Mouse (Mus musculus) brain, adult 2 months (tissue): Measurements from ENCODE around the gene Adam19.
"Not testable (repeated sequence)": the region's sequence is repeated elsewhere in the genome, so short reads cannot be mapped to it uniquely, and the experiment has no call there.

ENCODE experiments used
- DNase-seq: peaks from one replicate; pipeline ENCODE4 v3.0.0; 2011; ENCODE audit warnings: low read depth, low spot score

Adam19 gene

DNA sequence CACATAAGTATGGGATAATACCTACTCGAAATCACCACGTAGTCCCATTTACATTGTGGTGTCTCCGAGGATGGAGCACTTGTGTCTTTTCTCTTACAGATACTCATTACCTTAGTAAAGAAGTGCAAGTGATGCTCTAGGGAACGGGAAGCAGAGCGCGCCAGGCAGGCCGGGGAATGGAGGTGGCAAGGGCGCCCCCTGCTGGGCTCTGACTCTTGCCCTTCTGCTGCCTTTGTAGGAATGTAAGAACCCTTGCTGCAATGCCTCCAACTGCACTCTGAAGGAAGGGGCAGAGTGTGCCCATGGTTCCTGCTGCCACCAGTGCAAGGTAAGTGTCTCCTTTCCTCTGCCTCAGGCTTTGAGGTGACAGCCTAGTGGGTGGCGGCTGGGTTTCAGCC lies 72.8 kb downstream of the Adam19 start:
- peak; percentile 68 for DNase-seq

DNA sequence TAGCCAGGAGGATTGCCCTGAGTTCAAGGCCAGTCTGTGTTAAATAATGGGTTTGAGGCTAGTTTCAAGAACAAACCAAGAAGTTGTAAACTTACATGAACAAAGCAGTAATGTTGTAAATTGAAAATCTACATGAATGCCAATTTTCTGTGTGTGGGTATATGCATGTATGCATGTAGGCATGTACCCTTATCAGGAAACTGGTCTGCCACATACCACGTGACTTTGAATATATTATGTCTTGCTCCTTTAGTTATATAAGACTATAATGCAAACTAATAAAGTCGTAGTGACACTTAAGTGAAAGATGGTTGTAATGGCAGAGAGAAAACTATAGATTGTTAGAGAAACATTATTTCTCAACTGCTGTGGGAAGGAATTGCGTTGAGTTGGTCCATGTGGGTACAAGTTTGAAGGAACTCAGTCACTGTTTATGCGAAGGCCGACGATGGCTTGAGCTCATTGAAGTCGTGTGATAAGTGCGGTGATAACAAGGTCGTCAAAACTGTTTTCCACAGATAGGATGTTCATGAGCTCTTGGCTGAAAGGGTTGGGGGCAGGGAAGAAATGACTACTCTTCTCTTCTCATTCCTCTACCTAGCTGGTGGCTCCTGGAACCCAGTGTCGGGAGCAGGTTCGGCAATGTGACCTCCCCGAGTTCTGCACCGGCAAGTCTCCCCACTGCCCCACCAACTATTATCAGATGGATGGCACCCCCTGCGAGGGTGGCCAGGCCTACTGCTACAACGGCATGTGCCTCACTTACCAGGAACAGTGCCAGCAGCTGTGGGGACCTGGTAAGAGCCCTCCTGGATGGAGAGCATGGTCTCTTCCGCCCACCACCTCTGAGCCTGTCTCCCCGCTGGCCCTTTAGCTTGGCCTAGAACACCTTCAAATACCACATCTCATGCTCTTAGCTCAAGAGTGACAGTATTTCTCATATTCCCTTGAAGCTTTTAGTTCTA lies 75.5 kb downstream of the Adam19 start:
- no peak for DNase-seq

DNA sequence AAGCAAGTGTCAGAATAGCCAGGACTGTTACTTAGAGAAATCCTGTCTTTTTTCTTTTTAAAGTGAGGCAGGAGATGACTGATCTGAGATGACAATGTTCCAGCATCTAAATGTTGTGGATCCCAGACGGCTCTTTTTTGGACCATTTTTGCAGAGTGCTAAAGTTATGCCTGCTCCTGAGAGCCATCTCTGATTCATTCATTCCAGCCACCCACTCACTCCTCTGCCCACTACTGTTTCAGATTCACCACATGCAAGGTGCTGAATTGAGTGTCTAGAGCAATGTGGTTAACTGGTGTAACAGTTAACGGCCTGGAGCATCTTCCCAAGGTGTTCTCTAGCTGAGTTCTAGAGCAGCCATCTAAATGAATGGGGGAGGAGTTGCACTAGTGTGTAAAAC lies 79.1 kb downstream of the Adam19 start:
- DNase-seq: peak; percentile 90

DNA sequence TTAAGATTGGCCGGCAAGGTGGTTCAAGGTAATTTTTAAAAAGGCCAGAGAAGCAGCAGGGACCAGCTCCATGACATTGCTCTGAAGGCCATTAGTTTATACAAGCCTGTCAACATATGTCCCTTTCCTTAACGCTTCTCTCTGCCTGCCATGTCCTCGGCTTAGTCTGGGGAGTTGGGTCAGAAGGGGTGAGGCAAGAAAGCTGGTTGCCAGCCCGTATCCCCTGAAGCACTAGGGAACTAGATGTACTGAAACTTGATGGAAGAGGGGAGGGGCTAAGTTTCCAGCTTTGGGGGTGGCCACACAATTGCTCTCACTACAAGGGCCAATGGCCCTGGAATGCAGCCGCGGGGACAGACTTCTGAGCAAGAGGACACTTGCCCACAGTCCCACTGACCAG lies 87.5 kb downstream of the Adam19 start:
- no peak for DNase-seq

DNA sequence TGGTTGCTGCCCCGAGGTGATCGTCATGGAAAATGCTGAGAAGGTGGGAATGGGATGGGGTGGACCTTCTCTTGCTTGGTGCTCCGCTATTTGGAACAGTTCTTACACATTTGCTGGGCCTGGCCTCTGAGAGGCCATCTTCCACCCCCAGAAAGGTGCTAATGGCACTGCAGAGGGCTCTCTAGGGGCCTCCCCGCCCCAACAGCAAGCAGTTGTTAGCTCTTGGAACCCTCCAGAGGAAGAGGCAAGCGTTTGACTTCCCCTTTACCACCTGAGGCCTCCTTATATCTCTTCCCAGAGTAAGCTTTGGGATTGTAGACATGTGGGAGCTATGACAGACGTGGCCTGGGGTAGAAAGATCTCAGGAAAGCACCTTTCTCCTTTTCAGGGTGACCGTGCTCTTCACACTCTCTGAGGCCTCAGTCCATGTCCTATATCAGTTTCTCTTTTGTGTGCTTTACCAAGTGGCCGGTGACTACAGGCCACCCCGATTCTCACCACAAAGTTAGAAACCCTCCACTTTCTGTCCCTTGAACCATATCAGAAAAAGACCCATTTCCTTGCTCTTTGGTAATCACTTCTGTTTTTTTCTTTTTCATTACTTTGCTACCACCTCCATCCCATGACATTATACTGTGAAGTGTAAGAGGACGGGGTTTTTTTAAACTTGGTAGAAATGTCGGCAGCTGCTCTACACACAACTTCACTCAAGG lies 89.5 kb downstream of the Adam19 start:
- no peak for DNase-seq

DNA sequence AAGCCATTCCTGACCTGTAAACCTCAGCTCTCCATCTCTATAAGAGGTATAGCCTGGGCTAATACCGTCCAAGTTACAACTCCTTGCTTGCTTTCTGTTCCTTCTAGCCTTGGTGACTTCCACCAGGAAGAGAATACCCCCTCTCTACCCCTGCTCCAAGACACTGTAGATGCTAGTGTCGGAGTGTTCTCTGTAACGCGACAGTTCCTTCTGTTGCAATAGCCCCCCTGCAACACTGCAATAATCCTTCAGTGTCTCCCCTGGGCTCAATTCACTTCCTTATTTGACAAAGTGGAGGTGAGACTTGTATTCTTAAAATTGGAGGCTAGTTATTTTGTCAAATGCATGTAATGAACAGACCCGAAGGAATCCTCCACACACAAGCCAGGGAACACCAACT lies 90.8 kb downstream of the Adam19 start:
- no peak for DNase-seq

DNA sequence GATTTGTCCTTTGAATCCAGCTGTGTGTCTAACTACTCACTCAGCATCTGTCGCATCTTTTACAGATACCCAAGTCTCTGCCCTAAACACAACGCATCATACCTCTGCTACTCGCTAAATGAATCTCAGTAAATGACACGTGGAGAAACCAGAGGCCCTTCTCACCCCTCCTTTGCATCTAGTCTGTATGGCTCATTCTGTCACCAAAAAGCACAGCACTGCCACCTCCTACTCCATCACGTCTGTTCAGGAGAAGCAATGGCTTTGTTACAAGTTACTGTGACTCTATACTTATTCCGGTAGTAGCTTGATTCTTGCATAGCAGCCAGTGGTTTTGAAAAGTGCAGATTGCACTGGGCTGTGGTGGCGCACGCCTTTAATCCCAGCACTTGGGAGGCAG lies 101.2 kb downstream of the Adam19 start:
- peak; percentile 80 for DNase-seq

DNA sequence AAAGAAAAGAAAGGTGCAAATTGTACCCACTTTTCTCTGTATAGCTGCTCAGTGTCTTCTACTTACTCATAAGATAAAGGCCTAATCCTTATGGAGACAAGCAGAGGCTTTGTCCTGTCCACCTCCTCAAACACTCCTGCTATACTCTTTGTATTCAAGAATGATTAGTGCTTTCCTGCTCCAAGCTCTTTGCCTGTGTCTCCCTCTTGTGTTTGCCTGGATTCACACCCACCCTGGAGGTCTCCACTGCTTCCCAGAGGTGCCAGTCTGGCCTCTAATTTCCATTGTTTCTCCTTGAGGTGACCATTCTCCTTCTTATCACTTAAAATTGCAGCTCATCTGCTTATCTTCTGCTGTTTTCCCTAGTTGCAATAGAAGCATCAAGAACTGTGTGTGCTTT lies 101.7 kb downstream of the Adam19 start:
- no peak for DNase-seq

DNA sequence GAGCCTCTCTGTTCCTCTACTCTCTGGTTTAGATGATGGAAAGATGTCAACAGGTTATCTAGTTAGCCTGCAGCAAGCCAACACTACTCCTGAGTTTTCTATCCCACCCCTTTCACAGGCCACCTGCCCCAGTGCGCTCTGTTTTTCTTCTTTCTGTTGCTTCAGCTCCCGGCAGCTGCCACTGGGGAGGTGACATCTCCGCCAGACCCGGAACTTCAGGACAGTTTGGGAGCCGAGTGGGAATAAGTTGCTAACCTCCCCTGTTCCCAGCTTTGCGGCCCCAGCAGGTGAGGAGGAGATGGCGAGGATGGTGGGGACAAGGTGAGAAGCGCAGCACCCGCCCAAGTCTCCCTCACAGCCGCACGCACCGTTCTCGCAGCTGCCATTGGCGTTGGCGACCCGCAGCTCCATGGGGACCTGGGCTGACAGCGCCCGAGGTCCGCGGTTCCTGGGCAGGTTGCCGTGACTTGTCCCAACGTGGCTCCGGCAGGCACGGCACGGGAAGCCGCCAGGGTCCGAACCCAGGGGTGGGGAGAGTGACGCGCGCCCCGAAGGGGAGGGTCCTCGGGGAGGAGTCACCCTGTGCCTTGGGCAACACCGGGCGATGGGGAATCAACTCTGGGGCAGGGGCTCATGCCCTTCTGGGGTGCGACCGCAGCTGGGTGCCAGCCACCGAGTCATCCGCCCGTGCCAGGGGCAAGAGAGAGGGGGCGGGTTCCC lies 110.2 kb downstream of the Adam19 start, which contains the start of gene Nipal4:
TSS of gene Nipal4 (minus strand) at position 643 of the 720 bp plus-strand sequence.
- peak; percentile 52 for DNase-seq

DNA sequence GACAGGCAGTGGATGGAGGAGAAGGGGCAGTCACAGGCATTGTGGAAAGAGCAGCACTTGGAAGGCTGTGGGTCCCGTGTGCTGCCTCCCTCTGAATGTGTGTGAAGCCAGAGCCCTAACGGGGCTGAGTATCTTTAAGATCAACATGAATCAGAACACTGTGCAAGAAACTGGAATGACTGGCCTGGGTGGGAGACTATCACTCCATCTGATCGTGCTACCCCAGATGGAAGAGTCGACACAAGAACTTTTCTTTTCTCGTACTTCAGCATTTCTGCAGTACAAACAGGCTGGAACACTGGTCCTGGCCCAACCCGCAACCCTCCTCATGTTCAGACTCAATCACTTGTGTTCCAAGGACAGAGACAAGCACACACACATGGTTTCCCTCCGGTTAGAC lies 112.7 kb downstream of the Adam19 start:
- no peak for DNase-seq

DNA sequence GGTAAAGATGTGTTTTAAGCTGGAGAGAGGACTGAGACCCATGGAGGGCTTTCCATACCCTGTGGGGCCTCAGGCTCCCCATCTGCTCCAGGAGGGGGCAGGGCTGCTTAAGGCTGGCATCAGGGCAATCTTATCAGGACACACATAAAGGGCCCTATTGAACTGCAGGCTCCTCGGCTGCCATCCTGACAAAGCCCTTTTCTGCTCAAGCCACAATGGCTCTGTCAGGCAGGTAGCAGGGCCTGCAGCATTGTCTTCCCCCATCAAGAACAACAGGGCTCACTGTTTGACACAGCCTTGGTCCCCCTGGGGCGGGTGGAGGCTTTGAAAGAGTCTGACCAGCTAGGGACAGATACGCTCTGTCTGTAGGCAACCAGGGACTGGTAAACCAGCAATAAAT lies 114.1 kb downstream of the Adam19 start:
- DNase-seq: peak; percentile 90

DNA sequence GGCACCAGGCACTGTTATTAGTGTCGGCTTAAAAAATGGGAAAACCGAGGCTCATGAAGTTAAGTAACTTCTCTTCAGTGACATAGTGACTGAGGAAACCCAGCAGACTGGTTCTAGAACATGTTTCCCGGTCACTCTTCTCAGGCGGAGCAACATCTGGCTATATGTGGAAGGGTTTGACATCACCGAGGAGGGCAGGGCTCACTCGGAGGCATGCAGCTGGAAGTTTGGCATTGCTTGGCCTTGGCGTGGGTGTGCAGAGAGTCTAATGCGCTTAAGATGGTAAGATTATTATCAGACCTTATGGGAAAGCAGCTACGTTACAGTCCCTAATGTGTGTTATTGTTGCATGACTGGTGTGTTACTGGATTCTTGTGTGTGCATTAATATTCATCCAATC lies 116.3 kb downstream of the Adam19 start:
- no peak for DNase-seq

DNA sequence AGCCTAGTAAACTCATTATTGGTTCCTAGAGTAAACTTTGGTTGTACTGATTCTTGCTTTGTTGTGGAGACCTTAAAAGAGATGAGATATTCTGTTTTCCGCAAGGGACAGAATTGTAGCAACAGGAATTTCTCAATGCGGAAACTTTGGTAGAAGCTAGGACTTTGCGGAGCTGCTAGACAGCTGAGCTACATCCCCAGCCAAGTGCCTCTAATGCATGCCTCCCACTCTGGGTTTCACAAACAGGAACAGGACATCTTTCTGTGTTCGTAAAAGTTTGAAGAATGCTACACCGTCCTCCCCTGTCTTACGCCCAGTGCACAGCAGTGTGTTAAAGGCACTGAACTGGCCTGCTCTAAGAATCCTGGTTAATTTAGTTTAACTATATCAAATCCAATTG lies 120.4 kb downstream of the Adam19 start:
- DNase-seq: peak; percentile 31

DNA sequence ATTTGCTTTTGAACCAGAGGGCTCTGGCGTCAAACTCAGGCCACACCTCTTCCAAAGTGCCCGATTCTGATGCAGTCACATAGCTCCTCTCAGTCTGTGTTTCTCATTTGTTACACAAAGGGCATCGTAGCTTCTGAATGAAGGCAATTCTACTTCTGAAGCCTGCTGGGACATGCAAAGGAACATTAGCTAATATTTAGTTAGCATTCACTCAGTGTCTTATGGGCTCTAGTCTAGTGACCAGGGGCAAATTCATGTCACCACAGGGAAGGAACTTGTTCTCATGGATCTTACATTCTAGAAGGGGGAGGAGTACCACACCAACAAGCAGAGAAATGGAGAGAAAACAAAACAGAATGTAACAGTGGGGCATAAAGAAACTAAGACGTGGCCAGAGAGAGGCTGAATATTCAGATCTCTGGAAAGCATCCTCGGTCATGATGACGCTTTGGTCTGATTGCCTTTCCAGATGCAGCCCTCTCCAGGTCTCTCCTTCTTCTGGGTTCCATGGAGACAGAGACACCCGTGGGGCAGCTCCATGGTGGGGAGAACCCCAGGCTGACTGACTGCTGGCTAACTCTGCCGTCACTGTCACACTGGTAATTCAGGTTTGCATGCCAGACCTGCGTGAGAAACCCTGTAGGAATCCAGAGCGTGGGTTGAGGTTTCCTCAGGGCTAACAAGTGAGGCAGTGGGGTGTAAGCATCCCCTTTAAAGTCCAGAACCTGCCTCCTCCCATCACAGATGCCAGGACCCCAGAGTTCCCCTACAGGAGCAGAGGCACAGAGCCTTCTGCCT lies 121.7 kb downstream of the Adam19 start:
- no peak for DNase-seq

DNA sequence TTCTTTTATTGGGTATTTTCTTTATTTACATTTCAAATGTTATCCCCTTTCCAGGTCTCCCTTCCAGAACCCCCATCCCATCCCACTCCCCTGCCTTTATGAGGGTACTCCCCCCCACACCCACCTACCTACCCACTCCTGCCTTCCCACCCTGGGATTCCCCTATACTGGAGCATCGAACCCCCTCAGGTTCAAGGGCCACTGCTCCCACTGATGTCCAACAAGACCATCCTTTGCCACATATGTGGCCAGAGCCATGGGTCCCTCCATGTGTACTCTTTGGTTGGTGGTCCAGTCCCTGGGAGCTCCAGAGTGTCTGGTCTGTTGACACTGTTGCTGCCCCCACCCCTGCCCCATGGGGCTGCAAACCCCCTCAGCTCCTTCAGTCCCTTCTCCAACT lies 126.2 kb downstream of the Adam19 start:
- not testable (repeated sequence) for DNase-seq

DNA sequence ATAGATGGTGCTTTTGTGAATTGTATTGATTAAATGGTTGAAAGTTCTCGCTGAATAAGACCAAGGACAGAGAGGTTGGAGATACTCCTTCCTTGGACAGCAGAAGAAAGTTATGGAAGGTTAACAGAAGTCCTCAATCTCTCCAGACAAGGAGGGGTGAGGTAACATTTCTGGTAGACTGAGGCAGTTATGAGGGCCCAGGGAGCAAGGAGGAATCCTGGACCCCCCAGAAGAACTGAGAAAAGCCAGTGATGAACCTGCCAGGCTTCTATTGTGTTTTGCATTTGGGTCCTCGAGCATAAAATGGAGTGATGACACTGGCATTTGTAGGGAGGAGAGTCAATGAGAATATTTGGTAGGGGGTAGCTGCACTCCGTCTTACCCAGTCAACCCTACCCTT lies 129.2 kb downstream of the Adam19 start:
- DNase-seq: no peak

DNA sequence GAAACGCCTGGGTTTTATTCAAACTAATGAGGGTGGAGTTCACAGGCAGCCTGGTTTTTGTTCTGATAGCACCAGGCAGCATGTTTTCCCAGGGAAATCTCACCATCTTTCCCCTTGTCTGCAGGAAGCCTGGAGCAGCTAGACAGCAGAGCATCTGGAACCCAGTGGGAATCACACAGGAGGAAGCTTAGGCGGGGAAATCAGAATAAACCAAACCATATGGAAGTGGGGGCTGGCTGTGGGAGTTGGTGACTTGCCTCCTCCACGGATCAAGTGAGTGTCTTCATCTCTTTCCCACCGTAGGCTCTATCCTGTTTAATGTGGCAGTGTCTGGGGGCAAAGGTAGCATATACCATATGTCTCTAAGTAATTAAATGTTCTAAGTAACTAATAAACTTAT lies 129.7 kb downstream of the Adam19 start:
- DNase-seq: peak; percentile 85

DNA sequence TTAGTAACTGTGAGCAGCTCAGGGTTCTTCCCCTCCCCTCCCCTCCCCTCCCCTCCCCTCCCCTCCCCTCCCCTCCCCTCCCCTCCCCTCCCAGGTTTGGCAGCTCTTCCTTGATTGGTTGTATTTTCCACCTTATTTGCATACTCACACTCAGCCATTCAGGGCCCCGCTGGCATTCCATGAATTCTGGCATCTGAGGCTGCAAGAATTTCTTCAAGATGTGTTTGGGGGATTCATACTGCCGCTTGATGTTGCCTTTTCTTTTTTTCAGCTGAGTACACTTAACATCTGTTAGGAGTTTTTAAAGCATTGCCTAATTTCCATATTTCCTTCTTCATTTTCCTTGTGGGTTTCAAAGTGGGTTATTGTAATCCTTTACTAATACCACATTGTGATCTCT lies 132.5 kb downstream of the Adam19 start:
- peak; percentile 51 for DNase-seq

DNA sequence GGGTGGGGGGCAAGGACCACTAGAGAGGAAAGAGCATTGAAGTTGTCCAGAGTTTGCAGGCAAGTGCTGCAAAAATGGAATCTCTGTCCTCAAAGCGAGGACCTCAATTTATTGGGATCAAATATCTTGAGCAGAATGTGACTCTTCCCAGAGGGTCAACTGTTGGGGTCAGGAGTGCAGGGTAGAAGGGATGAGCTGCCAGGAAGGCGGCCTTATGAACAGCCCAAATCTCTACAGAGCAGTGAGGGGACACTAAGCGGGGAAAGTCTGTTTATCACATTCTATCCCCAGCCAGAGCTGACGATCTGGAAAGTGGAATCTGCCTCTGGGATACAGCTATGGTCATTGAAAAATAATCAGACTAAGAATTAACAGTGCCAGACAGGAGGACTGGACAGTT lies 138.4 kb downstream of the Adam19 start:
- DNase-seq: no peak
